Mouse (Mus musculus): ENCODE measurements at regions not wholly inside any gene's neighbourhood (a gene's known extent, or its start where the extent isn't known, plus 50 kb on each side); places are given as distances from the start of the nearest gene placed in this dataset.

DNA sequence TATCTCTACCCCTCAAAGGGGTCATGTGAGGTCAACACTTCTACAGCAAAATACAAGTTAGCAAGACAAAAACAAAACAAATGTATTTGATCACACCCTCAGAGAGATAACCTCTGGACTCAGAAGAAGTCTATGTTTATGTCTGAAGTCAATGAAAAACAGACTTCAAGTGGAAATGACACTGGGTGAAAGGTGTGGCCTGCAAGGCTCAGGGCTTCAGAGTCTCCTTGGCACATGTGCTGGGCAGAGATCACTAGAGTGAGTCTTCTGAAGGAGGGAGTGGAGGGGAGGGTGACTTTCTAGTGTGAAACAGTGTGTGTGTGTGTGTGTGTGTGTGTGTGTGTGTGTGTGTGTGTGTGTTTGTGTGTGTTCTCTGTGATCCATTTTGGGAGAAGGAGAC is 68.2 kb downstream of the Il12a start:
- DNase-seq (ENCODE audit: low read depth), result no peak

DNA sequence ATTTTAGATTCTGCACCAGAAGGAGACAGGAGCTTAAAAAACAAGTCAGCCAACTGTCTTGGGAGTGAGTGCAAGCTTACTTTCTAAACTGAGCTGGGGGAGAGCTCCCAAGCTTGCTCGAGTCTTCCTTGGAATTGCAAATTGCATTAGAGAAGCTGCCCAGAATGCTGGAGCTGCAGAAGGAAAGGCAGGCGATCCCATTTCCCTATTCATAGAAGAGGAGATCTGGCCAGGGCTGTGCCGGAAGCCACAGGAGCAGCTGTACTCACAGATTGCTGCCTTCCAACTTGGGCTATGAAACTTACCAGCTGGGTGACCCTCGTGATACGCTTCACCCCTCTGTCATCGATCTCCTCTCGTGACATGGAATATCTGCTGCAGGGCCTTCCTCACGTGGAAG is 68.9 kb downstream of the Il12a start:
- DNase-seq (ENCODE audit: low read depth), result no peak

DNA sequence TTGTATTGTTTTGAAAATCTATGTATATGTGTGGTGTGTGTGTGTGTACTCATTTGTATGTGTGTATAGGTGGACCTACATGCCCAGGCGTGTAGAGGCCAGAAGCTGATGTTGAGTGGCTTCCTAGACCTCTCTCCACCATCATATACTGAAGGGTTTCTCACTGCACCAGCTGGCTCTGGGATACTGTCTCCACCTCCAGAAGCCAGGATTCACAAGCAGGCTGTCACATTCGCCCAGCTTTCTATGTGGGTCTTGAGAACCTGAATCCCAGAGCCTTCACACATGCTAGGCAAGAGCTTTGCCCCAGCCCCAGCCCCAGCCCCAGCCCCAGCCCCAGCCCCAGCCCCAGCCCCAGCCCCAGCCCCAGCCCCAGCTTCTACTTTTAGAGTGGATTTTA is 70.4 kb downstream of the Il12a start:
- no peak for DNase-seq (ENCODE audit: low read depth)

DNA sequence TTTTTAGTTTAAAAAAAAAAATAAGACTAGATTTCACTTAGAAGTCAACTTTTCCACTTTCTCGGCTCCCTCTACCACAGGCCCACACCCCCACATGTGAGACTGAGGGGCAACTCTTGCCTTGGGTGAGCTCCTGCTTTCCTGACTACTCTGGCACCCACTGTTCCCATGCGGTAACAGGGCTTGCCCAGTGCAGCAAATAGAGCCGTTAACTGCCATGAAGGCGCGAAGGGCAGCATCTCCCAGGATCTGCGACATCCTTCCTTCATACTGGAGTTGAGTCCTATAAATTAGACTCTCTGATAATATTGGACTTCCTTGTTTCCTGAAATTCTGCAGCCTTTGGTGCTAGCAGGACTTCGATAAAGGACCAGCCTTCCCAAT is 70.8 kb downstream of the Il12a start:
- DNase-seq (ENCODE audit: low read depth), result no peak

DNA sequence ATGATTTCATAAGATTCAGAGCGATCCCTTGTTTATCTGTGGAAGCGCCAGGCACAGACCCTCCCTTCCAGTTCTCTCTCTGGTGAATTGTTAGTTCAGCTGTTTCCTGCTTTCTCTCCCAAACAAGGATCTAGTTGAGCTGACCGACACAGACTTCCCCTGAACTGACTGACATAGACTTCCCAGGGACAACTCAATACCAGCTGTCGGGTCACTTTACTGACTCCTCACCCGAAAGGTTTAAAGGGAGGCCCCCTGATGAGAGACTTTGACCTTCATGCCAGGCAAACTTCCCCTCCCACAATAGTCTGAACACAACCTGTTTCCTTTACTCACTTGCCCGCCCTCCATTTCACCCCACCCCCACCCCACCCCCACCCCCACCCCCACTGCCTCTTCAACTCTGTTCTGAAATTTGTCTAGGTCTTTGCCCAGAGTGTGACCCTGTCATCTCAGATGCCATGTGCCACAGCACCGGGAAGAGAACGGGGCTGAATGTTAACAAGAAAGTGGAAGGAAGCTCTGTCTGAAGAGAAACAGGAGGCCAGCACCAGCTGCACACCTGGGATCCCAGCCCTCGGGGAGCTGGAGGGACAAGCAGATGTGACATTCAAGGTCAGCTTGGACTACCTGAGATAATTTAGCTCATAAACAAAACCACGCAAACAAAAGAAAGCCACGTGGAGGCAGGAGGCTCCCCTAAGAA is 71.3 kb downstream of the Il12a start:
- DNase-seq (ENCODE audit: low read depth), result no peak

DNA sequence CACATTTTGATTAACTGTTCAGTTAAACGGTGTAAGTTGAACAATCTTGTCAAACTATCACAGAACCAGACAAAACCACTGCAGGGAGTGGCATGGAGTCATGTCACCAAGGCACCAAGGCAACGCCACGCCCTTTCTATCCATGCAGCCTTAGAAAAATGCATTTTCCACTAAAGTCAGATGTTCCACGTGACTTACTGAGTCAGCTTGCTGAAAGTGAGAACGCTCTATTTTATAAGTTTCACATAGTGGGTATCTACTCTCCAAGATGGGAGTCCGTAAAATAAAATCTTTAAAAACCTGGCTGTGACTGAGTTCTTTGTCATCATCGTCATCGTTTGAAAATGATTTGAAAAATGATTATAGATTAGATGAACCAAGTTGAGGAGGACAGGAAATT is 72.5 kb downstream of the Il12a start:
- no peak for DNase-seq (ENCODE audit: low read depth)

DNA sequence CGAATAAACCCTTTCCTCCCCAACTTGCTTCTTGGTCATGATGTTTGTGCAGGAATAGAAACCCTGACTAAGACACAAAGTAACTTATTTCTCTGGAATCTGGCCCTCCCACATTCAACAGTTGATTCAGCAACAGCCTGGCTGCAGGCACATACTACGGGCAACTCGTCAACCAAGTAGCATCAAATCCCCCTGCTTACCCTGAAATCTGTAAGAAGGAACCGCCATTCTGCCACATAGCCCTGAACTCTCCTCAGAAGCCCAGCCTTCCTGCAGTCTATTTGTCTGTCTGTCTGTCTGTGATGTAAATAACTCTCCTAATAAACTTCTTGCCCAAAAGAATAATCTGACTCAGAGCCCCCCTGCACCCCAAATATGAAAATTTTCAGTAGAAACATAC is 73.9 kb downstream of the Il12a start:
- DNase-seq (ENCODE audit: low read depth), result peak; percentile 34

DNA sequence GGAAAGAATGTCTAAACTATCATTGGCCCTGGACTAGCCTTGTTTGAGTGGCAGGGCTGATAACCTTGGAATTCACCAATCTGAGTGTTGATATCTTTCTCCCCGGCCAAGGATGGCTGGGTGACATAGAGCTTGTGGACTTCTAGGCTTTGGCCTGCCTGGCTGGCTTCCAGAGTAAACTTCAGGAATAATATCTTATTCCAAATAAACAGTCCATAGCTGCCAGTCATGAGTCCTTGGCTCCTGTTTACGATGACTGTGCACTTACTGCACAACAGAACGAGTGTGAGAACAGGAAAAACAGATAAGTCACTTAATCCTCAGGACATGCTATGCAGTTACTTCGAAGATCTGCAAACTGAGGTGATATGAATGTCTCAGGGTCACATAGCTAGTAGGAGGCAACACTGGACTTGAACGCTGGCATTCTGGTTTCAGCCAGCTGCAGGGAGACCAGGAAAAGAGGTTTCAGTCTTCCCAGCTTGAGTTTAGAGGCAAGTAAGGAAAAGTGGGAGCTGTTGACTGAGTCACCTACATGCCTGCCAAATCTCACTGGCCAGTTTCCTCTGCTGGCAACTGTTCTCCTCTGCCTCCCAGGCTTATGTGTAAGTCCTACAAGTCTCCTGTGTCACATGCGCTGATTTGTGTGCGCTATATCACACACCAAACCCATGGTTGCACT is 74.6 kb downstream of the Il12a start:
- DNase-seq (ENCODE audit: low read depth), result peak; percentile 94

DNA sequence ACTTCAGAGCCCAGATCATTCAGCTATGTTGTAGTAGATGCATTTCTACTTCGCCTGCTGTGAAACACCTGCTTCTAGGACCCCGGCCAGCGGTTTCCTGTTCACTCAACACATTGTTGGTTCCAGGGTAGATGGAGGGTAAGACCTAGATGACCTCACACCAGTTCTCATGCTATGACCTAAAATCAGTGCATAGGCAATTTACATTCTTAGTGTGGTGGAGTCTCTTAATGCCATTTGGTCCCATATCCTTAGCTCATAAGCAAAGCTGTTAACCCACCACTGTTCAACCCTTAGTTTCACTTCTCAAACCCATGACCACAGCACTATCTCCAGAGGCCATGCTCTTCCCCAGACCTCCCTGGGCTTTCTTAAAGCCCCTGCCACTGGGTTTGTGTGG is 81.1 kb downstream of the Il12a start:
- no peak for DNase-seq (ENCODE audit: low read depth)

DNA sequence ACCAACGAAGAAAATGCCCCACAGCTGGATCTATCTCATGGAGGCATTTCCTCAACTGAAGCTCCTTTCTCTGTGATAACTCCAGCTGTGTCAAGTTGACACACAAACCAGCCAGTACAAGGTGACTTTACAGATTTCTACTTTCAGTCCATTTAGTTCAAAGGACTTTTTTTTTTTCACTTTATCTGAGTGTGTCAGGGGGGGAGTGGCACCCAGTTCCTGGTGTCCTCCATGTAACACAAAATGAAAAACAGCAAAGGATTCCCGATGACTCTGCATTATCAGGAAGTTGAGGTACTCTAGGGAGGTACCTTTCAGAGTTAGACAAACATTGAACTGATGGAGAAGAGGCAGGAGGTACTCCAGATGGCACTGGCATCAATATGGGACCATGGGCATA is 87.4 kb downstream of the Il12a start:
- no peak for DNase-seq (ENCODE audit: low read depth)

DNA sequence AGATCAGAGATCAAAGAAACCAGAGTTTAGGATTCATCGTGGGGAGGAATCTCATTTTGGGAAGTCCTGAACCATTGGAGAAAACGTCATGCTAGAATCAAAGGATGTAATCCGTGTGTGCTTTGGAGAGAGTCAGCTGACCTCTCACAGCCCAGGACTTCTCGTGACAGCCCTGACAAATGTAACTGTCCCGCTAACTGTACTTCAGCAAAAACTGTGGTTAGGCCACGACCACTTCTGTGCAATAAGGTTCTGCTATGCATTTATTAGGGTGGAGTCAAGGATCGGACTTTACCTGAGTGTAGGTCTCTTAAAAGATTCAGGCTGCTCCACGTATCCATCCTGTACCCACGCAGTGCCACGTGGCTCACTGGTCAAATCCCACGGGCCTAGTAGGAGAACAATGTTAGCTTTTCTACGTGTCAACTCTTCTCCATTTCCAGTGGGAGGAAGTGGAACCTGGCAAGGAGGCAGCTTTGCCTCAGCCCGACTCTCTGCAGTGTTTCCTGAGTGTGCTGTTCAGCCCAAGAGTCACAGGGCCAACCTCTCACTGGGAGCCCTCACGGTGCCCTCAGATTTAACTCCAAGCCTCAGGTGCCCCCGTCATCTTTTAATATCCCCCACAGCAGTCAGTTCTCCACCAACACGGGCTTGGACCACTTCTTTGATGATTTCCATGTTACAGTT is 88.1 kb downstream of the Il12a start:
- DNase-seq (ENCODE audit: low read depth), result no peak

DNA sequence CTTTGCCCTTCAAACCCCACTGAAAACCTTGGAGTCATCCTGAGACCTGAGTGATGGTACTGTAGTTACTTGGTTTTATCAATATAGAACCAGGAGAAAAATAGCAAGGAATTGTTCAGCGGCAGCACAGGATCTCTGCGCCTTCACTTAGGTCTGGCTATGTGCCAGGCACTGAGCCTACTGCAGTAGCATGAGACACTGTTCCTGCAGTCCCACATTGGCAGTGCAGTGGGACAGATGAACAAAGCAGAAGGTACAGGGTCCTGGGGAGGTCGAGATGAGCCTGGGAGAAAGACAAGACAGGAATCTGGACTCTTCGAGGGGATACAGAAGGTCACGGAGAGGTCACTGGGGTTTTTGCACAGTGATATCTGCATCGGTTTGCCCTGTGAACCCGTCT is 88.5 kb upstream of the 1110032F04Rik start:
- no peak for DNase-seq (ENCODE audit: low read depth)

DNA sequence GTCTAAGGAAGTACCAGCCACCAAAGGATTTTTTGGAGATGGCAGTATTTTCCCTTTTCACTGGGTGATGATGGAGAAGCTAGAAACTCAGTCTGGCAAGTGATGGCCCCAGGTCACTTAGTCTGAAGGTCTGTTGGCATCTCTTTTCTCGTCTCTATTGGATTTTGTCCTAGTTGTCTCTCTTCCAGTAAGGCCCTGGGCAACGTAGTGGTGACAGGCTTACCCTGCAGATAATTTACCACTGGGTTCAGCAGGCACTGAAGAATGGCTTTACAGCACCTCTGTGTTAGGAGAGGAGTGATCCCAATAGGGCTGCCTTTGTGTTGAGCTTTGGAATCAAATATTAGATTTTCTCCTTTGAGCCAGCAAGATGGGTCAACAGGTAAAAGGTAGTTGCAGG is 87.9 kb upstream of the 1110032F04Rik start:
- DNase-seq (ENCODE audit: low read depth), result no peak

DNA sequence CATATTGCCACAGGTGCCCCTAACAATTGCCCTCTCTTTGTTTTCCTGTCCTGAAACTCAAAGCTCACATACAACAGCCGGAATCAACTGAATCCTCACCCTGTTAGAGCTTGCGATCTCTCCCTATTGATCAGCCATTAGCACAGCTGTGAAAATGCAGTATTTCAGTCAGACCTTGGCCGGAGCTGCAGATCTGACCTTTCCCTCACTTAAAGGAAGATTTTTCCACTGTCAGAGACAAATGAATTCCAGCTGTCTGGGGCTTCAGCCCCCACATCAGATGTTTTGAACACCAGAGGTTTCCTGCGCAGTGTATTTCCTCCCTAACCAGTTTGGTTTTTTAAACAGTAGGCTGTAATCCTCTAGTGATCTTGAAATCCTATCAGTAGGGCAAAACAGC is 87.0 kb upstream of the 1110032F04Rik start:
- no peak for DNase-seq (ENCODE audit: low read depth)

DNA sequence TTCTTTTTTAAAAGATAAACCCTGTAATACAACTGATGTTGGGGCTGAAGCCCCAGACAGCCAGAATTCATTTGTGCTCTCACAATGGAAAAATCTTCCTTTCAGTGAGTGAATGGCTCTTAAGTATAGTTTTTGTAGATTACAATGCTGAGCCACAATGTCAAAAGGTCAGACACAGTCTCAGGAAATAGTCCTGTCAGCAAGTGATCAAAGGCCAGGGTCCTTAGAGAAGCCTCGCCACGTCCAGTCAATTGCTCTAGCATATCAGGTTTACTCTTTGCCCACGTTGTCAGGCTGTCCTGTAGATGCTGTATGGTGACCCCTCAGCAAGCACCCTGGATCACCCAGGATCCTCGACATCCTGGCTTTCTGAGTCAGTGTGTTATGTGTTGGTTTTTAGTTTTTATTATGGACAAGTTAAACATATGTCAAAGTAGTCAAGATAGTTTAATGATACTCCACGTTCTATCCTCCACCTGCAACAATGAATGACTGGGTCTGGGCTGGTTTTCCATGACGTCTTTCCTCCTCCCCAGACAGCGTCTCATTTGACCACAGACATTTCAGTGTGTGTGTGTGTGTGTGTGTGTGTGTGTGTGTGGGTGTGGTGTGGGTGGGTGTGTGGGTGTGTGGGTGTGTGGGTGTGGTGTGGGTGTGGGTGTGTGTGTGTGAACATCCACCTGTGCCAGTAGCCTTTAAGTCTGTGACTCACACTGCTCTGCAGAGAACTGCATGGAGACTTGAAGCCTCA is 85.5 kb upstream of the 1110032F04Rik start:
- DNase-seq (ENCODE audit: low read depth), result no peak

DNA sequence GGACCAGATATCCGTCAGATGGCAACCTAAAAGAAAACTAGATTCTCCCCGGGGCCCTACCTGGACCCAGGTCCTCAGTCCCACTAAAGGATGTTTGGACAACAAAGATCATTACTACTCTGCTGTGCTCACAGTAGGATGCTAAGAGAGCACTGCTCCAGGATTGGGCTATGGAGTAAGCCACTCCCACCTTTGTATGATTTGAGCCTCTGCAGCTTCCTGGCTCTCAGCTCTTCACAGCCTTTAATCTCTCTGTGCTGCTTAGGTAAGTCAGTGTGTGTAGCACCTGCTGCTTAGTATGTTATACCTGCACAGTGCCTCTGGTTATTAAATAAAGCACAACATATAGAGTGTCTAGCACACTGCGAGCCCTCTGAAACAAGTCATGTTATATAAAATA is 82.6 kb upstream of the 1110032F04Rik start:
- no peak for DNase-seq (ENCODE audit: low read depth)

DNA sequence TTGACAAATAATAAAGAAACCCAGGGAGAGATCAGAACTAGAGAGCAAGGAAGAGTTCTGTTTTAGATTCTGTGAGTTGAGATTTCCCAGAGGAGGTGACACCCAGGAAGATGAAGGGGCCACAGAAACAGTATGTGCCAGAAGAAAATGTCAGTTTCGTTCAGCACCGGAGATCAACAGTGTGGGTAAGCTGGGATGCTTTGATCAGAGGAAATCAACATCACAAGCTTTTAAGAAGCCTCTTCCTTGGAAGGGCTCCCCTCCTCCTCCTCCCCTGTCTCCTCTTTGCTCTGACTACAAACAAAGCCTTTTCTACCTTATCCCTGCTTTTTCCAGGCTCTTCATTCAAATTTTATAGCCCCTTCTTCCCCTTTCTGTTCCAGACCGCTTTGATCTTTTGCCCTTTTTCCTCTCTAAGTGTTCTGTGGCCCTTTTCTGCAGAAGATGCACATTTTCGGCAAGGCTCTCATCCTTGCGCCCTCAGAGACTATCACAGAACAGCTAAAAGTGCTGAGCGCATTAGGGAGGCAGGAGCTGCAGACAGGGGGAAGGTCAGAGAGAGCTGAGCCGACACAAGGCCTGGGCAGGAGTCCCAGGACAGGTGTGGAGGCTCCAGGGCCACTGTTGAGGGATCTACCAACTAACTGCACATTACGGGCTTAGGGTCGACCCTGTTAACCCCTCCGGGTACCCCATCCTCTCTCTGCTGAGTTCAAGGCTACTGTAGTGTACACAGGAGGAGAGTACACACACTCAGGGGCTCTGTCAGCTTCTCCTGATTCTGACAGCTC is 81.8 kb upstream of the 1110032F04Rik start:
- DNase-seq (ENCODE audit: low read depth), result no peak

DNA sequence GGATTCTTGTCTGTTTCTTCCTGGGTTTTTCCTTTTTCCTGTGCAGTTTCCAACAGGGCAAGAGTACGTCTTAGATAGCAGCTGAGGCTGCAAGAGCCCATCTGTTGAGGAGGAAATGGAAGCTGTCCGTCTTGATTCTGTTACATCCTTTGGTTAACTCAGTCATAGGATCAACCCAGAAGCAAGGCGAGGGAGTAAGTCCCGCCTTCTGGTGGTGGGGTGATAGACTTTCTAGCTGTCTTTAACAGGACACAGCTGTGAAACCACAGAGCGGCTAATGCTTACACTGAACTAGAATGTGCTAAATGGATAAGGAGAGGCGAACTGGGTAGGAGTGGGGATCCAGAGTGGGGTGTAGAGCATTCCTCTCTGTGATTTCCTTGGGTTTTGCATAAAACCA is 79.9 kb upstream of the 1110032F04Rik start:
- no peak for DNase-seq (ENCODE audit: low read depth)

DNA sequence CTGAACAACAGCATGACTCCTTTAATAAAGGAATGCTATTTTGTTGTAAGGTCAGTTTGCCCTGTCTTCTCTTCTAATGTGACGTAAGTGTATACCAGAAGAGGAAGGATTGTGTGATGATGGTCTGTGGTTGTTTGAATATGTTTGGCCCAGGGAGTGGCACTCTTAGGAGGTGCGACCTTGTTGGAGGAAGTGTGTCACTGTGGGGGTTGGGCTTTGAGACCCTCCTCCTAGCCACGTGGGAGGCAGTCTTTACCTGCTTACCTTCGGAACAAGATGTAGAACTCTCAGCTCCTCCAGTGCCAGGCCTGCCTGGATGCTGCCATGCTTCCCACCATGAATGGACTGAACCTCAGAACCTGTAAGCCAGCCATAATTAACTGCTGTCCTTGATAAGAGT is 78.9 kb upstream of the 1110032F04Rik start:
- no peak for DNase-seq (ENCODE audit: low read depth)

DNA sequence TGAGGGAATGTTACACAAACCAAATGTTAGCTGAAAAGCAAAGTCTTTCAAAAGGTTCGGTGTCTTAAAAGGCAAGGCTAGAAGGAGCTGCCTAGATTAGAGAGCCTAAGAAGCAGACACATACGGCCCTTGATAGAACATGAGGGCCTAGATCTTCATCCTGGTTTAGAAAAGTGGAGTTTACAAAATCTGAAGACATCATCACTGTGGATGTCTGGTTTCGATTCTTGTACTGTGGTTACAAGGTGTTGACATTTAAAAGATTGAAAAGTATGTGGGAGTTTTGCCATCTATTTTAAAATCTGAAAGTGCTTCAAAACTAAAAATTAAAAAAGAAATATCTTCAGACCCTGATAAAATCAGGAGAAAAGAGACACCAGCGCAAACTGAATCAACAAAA is 76.5 kb upstream of the 1110032F04Rik start:
- DNase-seq (ENCODE audit: low read depth), result no peak

DNA sequence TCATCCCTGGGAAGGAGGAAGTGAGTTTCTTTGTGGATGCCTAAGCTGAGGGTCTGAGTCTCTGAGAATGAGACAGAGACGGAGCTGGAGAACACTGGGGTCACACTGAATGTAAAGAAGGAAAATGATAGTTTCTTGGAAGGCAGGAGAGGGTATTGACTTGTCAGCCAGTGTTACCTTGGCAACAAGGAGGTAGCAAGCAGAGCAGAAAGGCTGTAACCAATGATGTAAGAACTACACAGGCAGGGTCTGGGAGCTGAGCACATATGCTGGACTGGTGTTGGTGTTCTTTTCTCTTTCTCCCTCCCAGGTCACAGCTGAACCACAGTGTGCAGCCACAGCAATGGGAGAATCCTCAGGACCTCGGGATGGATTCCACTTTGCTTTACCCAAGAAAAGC is 75.5 kb upstream of the 1110032F04Rik start:
- no peak for DNase-seq (ENCODE audit: low read depth)

All from NIH3T3 (cell line).